Mouse (Mus musculus): ENCODE results near the gene Kcnb1. TPM values are rescaled to one million over a fixed set of nuclear protein-coding genes. Genes with fewer than 3 reads are reported as not detected.

Kcnb1 gene
- polyA plus RNA-seq, 1 experiment from 2014 or later, result 0.73 TPM

DNA sequence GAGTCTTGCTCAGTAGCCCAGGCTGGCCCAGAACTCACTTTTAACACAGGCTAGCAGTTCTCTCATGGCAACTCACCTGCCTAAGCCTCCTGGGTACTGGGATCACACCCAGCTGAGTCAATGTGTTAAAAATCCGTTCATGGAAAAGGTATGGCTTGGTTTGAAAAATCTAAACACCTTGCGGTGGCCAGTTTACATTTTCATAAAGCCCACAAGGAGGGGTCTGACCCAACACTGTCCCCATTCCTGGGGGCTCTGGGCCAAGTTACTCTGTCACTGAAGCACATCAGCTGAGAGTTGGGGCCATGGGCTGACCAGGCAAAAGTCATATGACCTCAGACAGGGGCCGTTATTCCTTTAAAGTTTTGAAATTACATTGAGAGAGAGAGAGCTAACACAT lies 109.6 kb downstream of the Kcnb1 start:
- no peak overlapping the region for H3K4me3 ChIP-seq (ENCODE audit: low read depth, low read length)
- WGBS, result 80% methylated on average over 3 of the region's 3 CpGs

DNA sequence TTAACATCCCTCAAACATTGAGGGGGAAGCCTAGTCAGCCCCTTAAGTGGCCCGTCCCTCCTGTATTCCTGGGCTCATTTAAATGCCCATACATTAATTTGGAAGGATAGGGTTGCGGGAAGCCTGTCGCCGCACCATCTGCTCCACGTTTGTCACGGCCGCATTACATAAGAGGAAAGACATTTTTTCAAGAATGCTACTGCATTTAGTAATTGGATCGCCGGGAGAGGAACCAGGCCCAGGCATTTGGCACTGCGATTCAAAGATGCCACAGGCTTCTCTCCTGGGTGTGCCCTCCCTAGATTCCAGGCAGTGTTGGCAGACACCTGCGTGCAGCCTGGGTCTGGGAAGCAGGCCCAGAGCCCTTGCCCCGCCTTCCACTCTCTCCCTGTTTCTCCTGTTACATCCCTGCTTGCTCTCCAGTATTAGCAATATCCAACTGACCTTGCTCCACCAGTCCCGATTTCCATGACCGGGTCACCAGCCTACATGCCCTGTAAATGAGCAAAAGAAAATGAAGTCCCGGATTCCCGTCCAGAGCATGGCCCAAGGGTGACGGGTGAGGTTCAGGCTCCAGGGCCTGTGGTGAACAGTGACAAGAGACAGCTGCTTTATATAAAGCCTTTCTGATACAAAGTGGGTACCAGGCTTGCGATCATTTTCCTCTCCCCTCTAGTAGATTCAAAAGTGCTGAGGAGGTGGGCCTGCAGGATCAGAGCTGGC lies 110.3 kb downstream of the Kcnb1 start:
- no peak for ATAC-seq (replicated peaks; ENCODE audit: low FRiP score)
- Histone ChIP-seq H3K36me3 (ENCODE audit: control insufficient read depth, insufficient read depth, low read length) (no peaks in the 10 kb centered on the region), H3K9ac (ENCODE audit: low read depth, low read length) (no peak overlapping the region), H3K4me3 (ENCODE audit: low read depth, low read length) (no peak overlapping the region), H3K27me3 (replicated peaks; ENCODE audit: control insufficient read depth, insufficient read depth, low read length) (no peaks in the 10 kb centered on the region), H3K4me1 (replicated peaks; ENCODE audit: control insufficient read depth, insufficient read depth, low read length) (no peaks in the 10 kb centered on the region; the same call in 1 of the 2 replicates), H3K27ac (ENCODE audit: low read depth, low read length) (no peak overlapping the region), H3K9me3 (ENCODE audit: control insufficient read depth, low read length) (no peaks in the 10 kb centered on the region), H3K4me2 (no peak overlapping the region)
- DNase-seq (ENCODE audit: low spot score), result no peak
- WGBS, result 68% methylated on average over 18 of the region's 18 CpGs

More for the DNA sequence above, 109.6 kb downstream of the Kcnb1 start:
- H3K4me1 ChIP-seq (replicated peaks; ENCODE audit: control insufficient read depth, insufficient read depth, low read length), result no peaks in the 10 kb centered on the region; the same call in 1 of the 2 replicates
- no peak overlapping the region for H3K27ac ChIP-seq (ENCODE audit: low read depth, low read length)
- no peaks in the 10 kb centered on the region for H3K27me3 ChIP-seq (replicated peaks; ENCODE audit: control insufficient read depth, insufficient read depth, low read length)
- ATAC-seq (replicated peaks; ENCODE audit: low FRiP score) (no peak), DNase-seq (ENCODE audit: low spot score) (no peak)
- no peak overlapping the region for H3K4me2 ChIP-seq
- H3K9me3 ChIP-seq (ENCODE audit: control insufficient read depth, low read length), result no peaks in the 10 kb centered on the region
- no peaks in the 10 kb centered on the region for H3K36me3 ChIP-seq (ENCODE audit: control insufficient read depth, insufficient read depth, low read length)
- no peak overlapping the region for H3K9ac ChIP-seq (ENCODE audit: low read depth, low read length)

DNA sequence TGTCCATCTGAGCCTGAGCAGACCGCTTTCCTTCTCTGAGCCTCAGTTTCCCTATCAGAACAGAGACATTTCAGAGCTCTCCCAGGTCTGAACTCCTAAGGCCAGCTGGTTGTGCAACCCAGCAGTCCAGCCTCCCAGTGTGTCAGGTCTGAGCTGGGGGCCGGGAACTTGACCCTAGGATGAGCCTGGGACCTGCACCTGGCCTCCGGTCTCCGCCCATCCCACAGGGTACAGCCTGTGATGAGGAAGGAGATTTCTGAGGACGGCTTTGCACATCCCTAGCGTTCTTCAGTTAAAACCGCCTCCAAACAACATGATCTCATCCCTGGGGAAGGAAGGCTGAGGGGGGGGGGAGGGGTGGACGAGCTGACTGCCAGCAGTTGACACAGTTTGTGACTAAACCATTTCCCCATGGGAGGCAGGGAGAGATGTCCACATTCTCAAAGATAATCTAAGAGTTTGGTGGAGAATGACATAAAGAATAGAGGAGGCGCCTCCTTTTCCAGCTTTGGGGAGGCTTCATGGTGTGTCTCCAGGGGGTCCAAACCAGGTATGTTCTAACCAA lies 110.9 kb downstream of the Kcnb1 start:
- ATAC-seq (replicated peaks; ENCODE audit: low FRiP score) (no peak), DNase-seq (ENCODE audit: low spot score) (no peak)
- Histone ChIP-seq H3K4me3 (ENCODE audit: low read depth, low read length) (no peak overlapping the region), H3K9ac (ENCODE audit: low read depth, low read length) (no peak overlapping the region), H3K27ac (ENCODE audit: low read depth, low read length) (no peak overlapping the region), H3K27me3 (replicated peaks; ENCODE audit: control insufficient read depth, insufficient read depth, low read length) (no peaks in the 10 kb centered on the region), H3K4me1 (replicated peaks; ENCODE audit: control insufficient read depth, insufficient read depth, low read length) (no peaks in the 10 kb centered on the region; the same call in 1 of the 2 replicates), H3K9me3 (ENCODE audit: control insufficient read depth, low read length) (no peaks in the 10 kb centered on the region), H3K4me2 (no peak overlapping the region), H3K36me3 (ENCODE audit: control insufficient read depth, insufficient read depth, low read length) (no peaks in the 10 kb centered on the region)
- WGBS, result 46% methylated on average over 9 of the region's 9 CpGs

DNA sequence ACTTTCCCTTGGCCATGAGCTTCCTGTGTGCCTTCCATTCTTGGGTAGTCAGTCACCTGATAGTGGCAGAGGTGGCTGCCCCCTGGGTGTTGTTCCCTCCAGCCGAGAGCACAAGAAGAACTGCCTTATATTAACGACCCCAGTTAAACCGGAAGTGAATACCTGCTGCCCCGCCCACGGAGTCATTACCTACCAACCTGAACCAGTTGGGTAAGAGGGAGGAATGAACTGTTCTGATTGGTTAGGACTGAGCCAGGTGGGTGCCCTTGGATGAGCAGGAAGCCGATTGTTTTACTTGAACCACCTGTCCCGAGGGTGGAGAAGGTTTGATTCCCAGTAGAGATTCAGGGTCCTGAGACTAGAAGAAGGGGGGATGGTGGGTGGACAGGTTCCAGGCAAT lies 111.5 kb downstream of the Kcnb1 start:
- Histone ChIP-seq H3K4me1 (replicated peaks; ENCODE audit: control insufficient read depth, insufficient read depth, low read length) (no peaks in the 10 kb centered on the region; the same call in 1 of the 2 replicates), H3K27me3 (replicated peaks; ENCODE audit: control insufficient read depth, insufficient read depth, low read length) (no peaks in the 10 kb centered on the region), H3K4me2 (no peak overlapping the region), H3K36me3 (ENCODE audit: control insufficient read depth, insufficient read depth, low read length) (no peaks in the 10 kb centered on the region), H3K27ac (ENCODE audit: low read depth, low read length) (no peak overlapping the region), H3K9me3 (ENCODE audit: control insufficient read depth, low read length) (no peaks in the 10 kb centered on the region), H3K4me3 (ENCODE audit: low read depth, low read length) (no peak overlapping the region), H3K9ac (ENCODE audit: low read depth, low read length) (no peak overlapping the region)
- ATAC-seq (replicated peaks; ENCODE audit: low FRiP score) (no peak), DNase-seq (ENCODE audit: low spot score) (no peak)
- WGBS, result 33% methylated on average over 7 of the region's 7 CpGs

DNA sequence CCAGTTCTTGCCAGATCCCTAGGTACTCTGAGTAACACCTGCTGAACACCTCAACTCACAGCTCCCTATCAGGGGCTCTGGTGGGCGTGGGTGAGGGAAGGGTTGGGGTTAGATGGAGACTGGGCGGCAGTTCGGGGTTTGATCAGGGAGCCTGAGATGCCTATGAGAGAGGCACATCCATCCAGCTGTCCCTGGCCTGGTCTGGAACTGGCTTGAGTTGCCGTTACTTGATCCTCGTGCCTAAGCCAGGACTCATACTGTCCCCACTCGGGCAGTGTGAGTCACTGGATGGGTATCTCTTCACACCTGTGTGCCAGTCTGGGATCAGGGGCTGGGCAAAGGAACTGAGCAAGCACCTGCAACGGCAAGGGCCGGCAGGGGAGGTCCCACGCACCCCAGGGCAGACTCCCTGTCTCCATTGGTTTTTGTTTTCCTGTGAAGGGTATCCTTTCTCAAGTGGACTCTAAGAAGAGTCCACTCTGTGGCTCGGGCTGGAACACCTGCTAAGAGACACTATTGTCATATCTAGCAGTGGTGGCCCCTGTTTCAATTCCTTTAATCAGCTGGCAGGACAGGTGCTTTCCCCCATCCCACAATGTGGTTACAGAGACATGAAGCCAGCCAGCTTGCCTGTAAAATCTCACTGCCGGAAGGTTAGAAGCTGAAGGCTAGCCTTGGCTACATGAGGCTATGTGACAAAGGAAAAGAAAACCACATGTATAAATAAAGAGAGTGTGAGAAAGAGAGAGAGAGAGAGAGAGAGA lies 112.6 kb downstream of the Kcnb1 start:
- H3K4me2 ChIP-seq, result no peak overlapping the region
- no peak for ATAC-seq (replicated peaks; ENCODE audit: low FRiP score)
- H3K4me1 ChIP-seq (replicated peaks; ENCODE audit: control insufficient read depth, insufficient read depth, low read length), result no peaks in the 10 kb centered on the region; the same call in 1 of the 2 replicates
- WGBS, result 77% methylated on average over 11 of the region's 11 CpGs
- DNase-seq (ENCODE audit: low spot score), result no peak
- no peaks in the 10 kb centered on the region for H3K9me3 ChIP-seq (ENCODE audit: control insufficient read depth, low read length)
- no peaks in the 10 kb centered on the region for H3K36me3 ChIP-seq (ENCODE audit: control insufficient read depth, insufficient read depth, low read length)
- H3K9ac ChIP-seq (ENCODE audit: low read depth, low read length), result no peak overlapping the region
- no peak overlapping the region for H3K27ac ChIP-seq (ENCODE audit: low read depth, low read length)
- H3K4me3 ChIP-seq (ENCODE audit: low read depth, low read length), result no peak overlapping the region
- no peaks in the 10 kb centered on the region for H3K27me3 ChIP-seq (replicated peaks; ENCODE audit: control insufficient read depth, insufficient read depth, low read length)

DNA sequence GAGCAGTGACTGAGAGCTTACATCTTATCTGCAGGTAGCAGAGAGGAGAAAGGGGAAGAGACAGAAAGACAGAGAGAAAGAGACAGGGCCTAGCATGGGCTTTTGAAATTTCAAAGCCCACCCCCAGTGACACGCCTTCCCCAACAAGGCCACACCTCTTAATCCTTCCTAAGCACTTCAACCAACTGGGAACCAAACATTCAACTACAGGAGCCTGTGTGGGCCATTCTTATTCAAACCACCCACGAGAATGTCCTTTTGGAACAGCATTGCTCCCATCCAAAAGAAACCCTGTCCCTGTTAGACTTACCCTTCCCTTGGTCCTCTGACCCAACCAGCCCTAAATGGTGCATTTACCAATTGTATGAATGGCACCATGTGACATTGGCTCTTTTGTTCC lies 113.2 kb downstream of the Kcnb1 start:
- Histone ChIP-seq H3K9ac (ENCODE audit: low read depth, low read length) (no peak overlapping the region), H3K36me3 (ENCODE audit: control insufficient read depth, insufficient read depth, low read length) (no peaks in the 10 kb centered on the region), H3K9me3 (ENCODE audit: control insufficient read depth, low read length) (no peaks in the 10 kb centered on the region), H3K27me3 (replicated peaks; ENCODE audit: control insufficient read depth, insufficient read depth, low read length) (no peaks in the 10 kb centered on the region), H3K4me1 (replicated peaks; ENCODE audit: control insufficient read depth, insufficient read depth, low read length) (no peaks in the 10 kb centered on the region; the same call in 1 of the 2 replicates), H3K4me2 (no peak overlapping the region), H3K27ac (ENCODE audit: low read depth, low read length) (no peak overlapping the region), H3K4me3 (ENCODE audit: low read depth, low read length) (no peak overlapping the region)
- DNase-seq (ENCODE audit: low spot score), result no peak
- ATAC-seq (replicated peaks; ENCODE audit: low FRiP score), result no peak
- WGBS, result 69% methylated on average over 2 of the region's 2 CpGs

DNA sequence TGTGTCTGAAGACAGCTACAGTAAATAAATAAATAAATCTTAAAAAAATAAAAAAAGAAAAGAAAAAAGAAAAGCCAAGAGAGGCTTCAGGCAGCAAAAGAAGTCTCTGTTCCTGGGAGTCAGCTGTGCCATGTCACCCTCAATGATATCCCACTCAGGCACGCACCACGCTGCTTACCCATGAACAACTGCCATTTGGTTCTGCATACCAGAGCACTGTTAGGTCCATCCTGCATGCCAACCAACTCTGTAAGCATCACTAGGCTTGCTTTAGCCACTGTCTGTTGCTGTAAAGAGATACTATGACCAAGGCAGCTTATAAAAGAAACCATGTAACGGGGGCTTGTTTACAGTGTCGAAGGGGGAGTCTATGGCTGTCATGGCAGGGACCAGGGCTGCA lies 113.6 kb downstream of the Kcnb1 start:
- no peaks in the 10 kb centered on the region for H3K4me1 ChIP-seq (replicated peaks; ENCODE audit: control insufficient read depth, insufficient read depth, low read length)
- H3K27ac ChIP-seq (ENCODE audit: low read depth, low read length), result no peak overlapping the region
- no peaks in the 10 kb centered on the region for H3K27me3 ChIP-seq (replicated peaks; ENCODE audit: control insufficient read depth, insufficient read depth, low read length)
- no peak for ATAC-seq (replicated peaks; ENCODE audit: low FRiP score)
- no peak overlapping the region for H3K9ac ChIP-seq (ENCODE audit: low read depth, low read length)
- no peaks in the 10 kb centered on the region for H3K9me3 ChIP-seq (ENCODE audit: control insufficient read depth, low read length)
- no peak overlapping the region for H3K4me2 ChIP-seq
- no peaks in the 10 kb centered on the region for H3K36me3 ChIP-seq (ENCODE audit: control insufficient read depth, insufficient read depth, low read length)
- no peak for DNase-seq (ENCODE audit: low spot score)
- 80% methylated on average over 4 of the region's 4 CpGs for WGBS
- no peak overlapping the region for H3K4me3 ChIP-seq (ENCODE audit: low read depth, low read length)

DNA sequence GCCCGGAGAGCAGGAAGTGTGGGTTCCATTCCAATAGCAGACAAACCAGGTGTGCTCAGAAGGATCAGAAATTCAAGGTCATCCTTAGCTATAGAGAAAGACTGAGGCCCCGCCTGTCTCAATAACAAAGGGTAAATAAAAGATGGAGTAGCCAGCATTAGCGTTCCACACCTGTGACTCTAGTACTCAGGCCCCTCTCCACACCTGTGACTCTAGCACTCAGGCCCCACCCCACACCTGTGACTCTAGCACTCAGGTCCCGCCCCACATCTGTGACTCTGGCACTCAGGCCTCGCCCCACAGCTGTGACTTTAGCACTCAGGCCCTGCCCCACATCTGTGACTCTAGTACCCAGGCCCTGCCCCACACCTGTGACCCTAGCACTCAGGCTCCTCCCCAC lies 115.4 kb downstream of the Kcnb1 start:
- no peak for ATAC-seq (replicated peaks; ENCODE audit: low FRiP score)
- WGBS, result 75% methylated on average over 5 of the region's 5 CpGs
- DNase-seq (ENCODE audit: low spot score), result no peak
- Histone ChIP-seq H3K36me3 (ENCODE audit: control insufficient read depth, insufficient read depth, low read length) (no peaks in the 10 kb centered on the region), H3K9me3 (ENCODE audit: control insufficient read depth, low read length) (no peaks in the 10 kb centered on the region), H3K9ac (ENCODE audit: low read depth, low read length) (no peak overlapping the region), H3K27ac (ENCODE audit: low read depth, low read length) (no peak overlapping the region), H3K4me2 (no peak overlapping the region), H3K4me1 (replicated peaks; ENCODE audit: control insufficient read depth, insufficient read depth, low read length) (peaks cover 3% of the 10 kb centered on the region; the same call in 1 of the 2 replicates), H3K27me3 (replicated peaks; ENCODE audit: control insufficient read depth, insufficient read depth, low read length) (no peaks in the 10 kb centered on the region), H3K4me3 (ENCODE audit: low read depth, low read length) (no peak overlapping the region)
